ENCODE assay signal across 20 mouse cellular contexts in the genomic region with DNA sequence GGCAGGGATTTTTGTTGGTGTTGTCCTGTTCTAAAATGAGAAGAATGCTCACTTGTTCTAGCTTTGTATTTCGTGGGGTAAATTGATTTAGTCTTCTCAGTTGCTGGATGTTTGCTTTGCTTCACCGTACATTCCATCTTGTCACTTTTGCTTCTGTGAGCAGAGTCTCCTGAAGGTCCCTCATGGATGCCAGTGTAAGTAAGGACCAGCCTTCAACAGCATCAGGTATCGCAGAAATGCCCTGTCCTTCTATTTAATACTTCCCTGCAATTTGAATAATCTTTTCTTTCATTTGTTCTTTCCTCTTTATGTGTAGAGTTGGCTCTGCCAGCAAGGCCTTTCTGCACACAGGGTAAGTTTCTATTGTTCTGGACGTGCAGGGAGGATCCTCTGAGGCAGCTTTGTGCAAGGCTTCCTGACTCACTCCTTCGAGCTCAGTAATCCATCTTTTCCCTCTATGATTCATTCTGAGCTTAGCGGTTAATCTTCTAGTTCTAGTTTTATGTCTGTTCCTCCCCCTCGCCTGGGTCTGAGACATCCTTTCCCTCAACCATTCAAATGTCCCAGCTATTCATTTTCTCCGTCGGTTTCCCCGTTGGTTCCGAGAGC. TPM values are rescaled to one million over a fixed set of nuclear protein-coding genes. Genes with fewer than 3 reads are reported as not detected.
DNase-seq lines count a peak whose midpoint lies in the region; ATAC-seq and TF ChIP-seq lines count a peak whose summit lies in the region.
"Had no signal": no experiment of that assay in that cellular context is flagged by ENCODE, and none has a peak within 500 bp of the region (broad histone marks: within the 10 kb centered on the region; RNA-seq: fewer than 3 reads in every experiment).

No protein-coding gene starts in this region.

- H3K4me2 ChIP-seq in forebrain, postnatal 0 days (ENCODE audit: low read depth), result no peak overlapping the region
- no peak overlapping the region for H3K4me2 ChIP-seq in stomach, embryonic 16.5 days (ENCODE audit: low read depth, low read length)
- no peak overlapping the region for H3K4me2 ChIP-seq in stomach, postnatal 0 days (replicated peaks; ENCODE audit: low read depth)
- no peak overlapping the region for H3K4me2 ChIP-seq in lung, postnatal 0 days (replicated peaks; ENCODE audit: low read depth, low read length)
- H3K4me2 ChIP-seq: embryonic facial prominence, embryonic 15.5 days; heart, embryonic 13.5 days; limb, embryonic 15.5 days; midbrain, embryonic 11.5 days had no signal

- TF ChIP-seq CTCF in forebrain, postnatal 0 days (IDR thresholded peaks at IDR 0.05; ENCODE audit: low read depth), result no peak
- no peak for TF ChIP-seq CTCF in stomach, postnatal 0 days (IDR thresholded peaks at IDR 0.05; ENCODE audit: low read depth)
- TF ChIP-seq CTCF in lung, postnatal 0 days (IDR thresholded peaks at IDR 0.05), result no peak

- ATAC-seq in forebrain, postnatal 0 days, result no peak
- ATAC-seq in stomach, embryonic 16.5 days (ENCODE audit: insufficient read depth, low FRiP score), result peak; percentile 37
- ATAC-seq in stomach, postnatal 0 days (ENCODE audit: low FRiP score, low TSS enrichment), result no peak
- no peak for ATAC-seq in lung, postnatal 0 days
- ATAC-seq: CD4-positive, CD25-positive, alpha-beta regulatory T cell, adult 4 months; forebrain, embryonic 14.5 days; liver, postnatal 0 days had no signal

- H3K9ac ChIP-seq in forebrain, postnatal 0 days, result no peak overlapping the region
- H3K9ac ChIP-seq in stomach, embryonic 16.5 days (ENCODE audit: low read length), result no peak overlapping the region
- no peak overlapping the region for H3K9ac ChIP-seq in stomach, postnatal 0 days (ENCODE audit: low read length)
- no peak overlapping the region for H3K9ac ChIP-seq in lung, postnatal 0 days (replicated peaks; ENCODE audit: low read depth)
- H3K9ac ChIP-seq: embryonic facial prominence, embryonic 15.5 days; heart, embryonic 13.5 days; limb, embryonic 15.5 days; liver, postnatal 0 days had no signal

- no peaks in the 10 kb centered on the region for H3K9me3 ChIP-seq in forebrain, embryonic 10.5 days
- H3K9me3 ChIP-seq in forebrain, postnatal 0 days (ENCODE audit: low read length), result no peaks in the 10 kb centered on the region
- no peaks in the 10 kb centered on the region for H3K9me3 ChIP-seq in stomach, embryonic 16.5 days (replicated peaks; ENCODE audit: control insufficient read depth, low read length)
- H3K9me3 ChIP-seq in stomach, postnatal 0 days (ENCODE audit: control insufficient read depth, low read length), result no peaks in the 10 kb centered on the region
- H3K9me3 ChIP-seq in lung, postnatal 0 days (ENCODE audit: low read length), result no peaks in the 10 kb centered on the region
- H3K9me3 ChIP-seq: embryonic facial prominence, embryonic 15.5 days; G1E; limb, embryonic 15.5 days had no signal

- 0 out of 2 replicates have a peak overlapping the region, but pooled peaks have one; percentile 15 for H3K27ac ChIP-seq in forebrain, embryonic 10.5 days
- H3K27ac ChIP-seq in forebrain, postnatal 0 days (ENCODE audit: low read depth, low read length), result no peak overlapping the region
- H3K27ac ChIP-seq in stomach, embryonic 16.5 days (ENCODE audit: low read length), result no peak overlapping the region; the same call in 1 of the 2 replicates
- H3K27ac ChIP-seq in stomach, postnatal 0 days (replicated peaks), result no peak overlapping the region
- H3K27ac ChIP-seq in lung, postnatal 0 days (ENCODE audit: low read length), result no peak overlapping the region
- H3K27ac ChIP-seq: embryonic facial prominence, embryonic 15.5 days; heart, embryonic 13.5 days; limb, embryonic 15.5 days had no signal

- no peak for TF ChIP-seq EP300 in stomach, postnatal 0 days (optimal IDR thresholded peaks at IDR 0.05)
- no peak for TF ChIP-seq EP300 in lung, postnatal 0 days (IDR thresholded peaks at IDR 0.05)

- 48% methylated on average over 11 of the region's 11 CpGs for WGBS in forebrain, embryonic 10.5 days
- WGBS in forebrain, postnatal 0 days, result 23% methylated on average over 11 of the region's 11 CpGs
- 52% methylated on average over 11 of the region's 11 CpGs for WGBS in stomach, embryonic 16.5 days
- WGBS in stomach, postnatal 0 days, result 29% methylated on average over 11 of the region's 11 CpGs
- 61% methylated on average over 11 of the region's 11 CpGs for WGBS in lung, postnatal 0 days

- no peaks in the 10 kb centered on the region for H3K36me3 ChIP-seq in forebrain, embryonic 10.5 days (replicated peaks)
- H3K36me3 ChIP-seq in forebrain, postnatal 0 days (ENCODE audit: insufficient read depth), result no peaks in the 10 kb centered on the region
- no peaks in the 10 kb centered on the region for H3K36me3 ChIP-seq in stomach, embryonic 16.5 days (ENCODE audit: control insufficient read depth, insufficient read depth, low read length)
- H3K36me3 ChIP-seq in stomach, postnatal 0 days (ENCODE audit: control insufficient read depth, insufficient read depth, low read length), result no peaks in the 10 kb centered on the region
- no peaks in the 10 kb centered on the region for H3K36me3 ChIP-seq in lung, postnatal 0 days (ENCODE audit: insufficient read depth, low read length)
- H3K36me3 ChIP-seq: embryonic facial prominence, embryonic 15.5 days; G1E; heart, embryonic 13.5 days; limb, embryonic 15.5 days had no signal

- DNase-seq in forebrain, embryonic 10.5 days (ENCODE audit: extremely low spot score, low spot score), result no peak
- no peak for DNase-seq in forebrain, postnatal 0 days
- no peak for DNase-seq in stomach, postnatal 0 days (ENCODE audit: low spot score)
- DNase-seq in brain, adult 2 months (ENCODE audit: low read depth, low spot score), result peak; percentile 69
- no peak for DNase-seq in left cerebral cortex, adult 11 months (ENCODE audit: low spot score)
- DNase-seq in lung, postnatal 0 days (ENCODE audit: low spot score), result no peak
- DNase-seq: cerebellum, adult 11-12 months; cerebellum, postnatal 36 days; heart, postnatal 36 days; liver, postnatal 0 days; lung, postnatal 4 days; thymus, postnatal 14 days had no signal

- peaks cover 30% of the 10 kb centered on the region for H3K27me3 ChIP-seq in forebrain, embryonic 10.5 days (ENCODE audit: poor library complexity, severe bottlenecking)
- H3K27me3 ChIP-seq in forebrain, postnatal 0 days (ENCODE audit: insufficient read depth, low read length), result no peaks in the 10 kb centered on the region
- H3K27me3 ChIP-seq in stomach, embryonic 16.5 days (ENCODE audit: control insufficient read depth, insufficient read depth, low read length), result no peaks in the 10 kb centered on the region
- no peaks in the 10 kb centered on the region for H3K27me3 ChIP-seq in stomach, postnatal 0 days (ENCODE audit: control insufficient read depth, insufficient read depth, low read length)
- no peaks in the 10 kb centered on the region for H3K27me3 ChIP-seq in lung, postnatal 0 days (replicated peaks; ENCODE audit: insufficient read depth, low read length)
- H3K27me3 ChIP-seq: embryonic facial prominence, embryonic 15.5 days; heart, embryonic 13.5 days; limb, embryonic 15.5 days had no signal

- no peak overlapping the region for H3K4me3 ChIP-seq in forebrain, embryonic 10.5 days
- H3K4me3 ChIP-seq in forebrain, postnatal 0 days (ENCODE audit: low read depth, low read length), result no peak overlapping the region
- no peak overlapping the region for H3K4me3 ChIP-seq in stomach, embryonic 16.5 days (replicated peaks; ENCODE audit: low read length)
- H3K4me3 ChIP-seq in stomach, postnatal 0 days (ENCODE audit: low read depth, low read length), result no peak overlapping the region
- no peak overlapping the region for H3K4me3 ChIP-seq in lung, postnatal 0 days (ENCODE audit: low read depth, low read length)
- H3K4me3 ChIP-seq: embryonic facial prominence, embryonic 15.5 days; heart, embryonic 13.5 days; limb, embryonic 15.5 days had no signal

- H3K4me1 ChIP-seq in forebrain, embryonic 10.5 days, result peaks cover 40% of the 10 kb centered on the region
- no peaks in the 10 kb centered on the region for H3K4me1 ChIP-seq in forebrain, postnatal 0 days (ENCODE audit: insufficient read depth)
- no peaks in the 10 kb centered on the region for H3K4me1 ChIP-seq in stomach, embryonic 16.5 days (ENCODE audit: control insufficient read depth, insufficient read depth, low read length)
- no peaks in the 10 kb centered on the region for H3K4me1 ChIP-seq in stomach, postnatal 0 days (replicated peaks; ENCODE audit: control insufficient read depth, insufficient read depth)
- H3K4me1 ChIP-seq in lung, postnatal 0 days (ENCODE audit: insufficient read depth, low read depth, low read length), result no peaks in the 10 kb centered on the region
- H3K4me1 ChIP-seq: embryonic facial prominence, embryonic 15.5 days; heart, embryonic 13.5 days; limb, embryonic 15.5 days had no signal

RNA-seq across cellular contexts. Expression of a gene that starts 55.7 kb away (rescaled TPM):
- 2.4 and 3.5 TPM in 2 replicates for polyA plus RNA-seq in forebrain, embryonic 10.5 days (2016; fragmentation: Nextera tagmentation; extraction: Ambion mirVana)
- total RNA-seq in forebrain, postnatal 0 days (2014; rRNA removed), result 4.9 TPM in 2 replicates
- 9.9 and 11.9 TPM in 2 replicates for polyA plus RNA-seq in forebrain, postnatal 0 days (2015; fragmentation: Nextera tagmentation; extraction: Ambion mirVana)
- polyA plus RNA-seq in stomach, embryonic 16.5 days (2015; fragmentation: Nextera tagmentation; extraction: Ambion mirVana), result 5.5 and 6.3 TPM in 2 replicates
- 4.9 and 5.7 TPM in 2 replicates for polyA plus RNA-seq in stomach, postnatal 0 days (2015; fragmentation: Nextera tagmentation; extraction: Ambion mirVana)
- 10.1 and 11.7 TPM in 2 replicates for polyA plus RNA-seq in lung, postnatal 0 days (2015; fragmentation: Nextera tagmentation; extraction: Ambion mirVana)
